Mouse (Mus musculus) layer of hippocampus, postnatal 10 days (tissue): ENCODE measurements around the gene Pik3r5. TPM values are rescaled to one million over a fixed set of nuclear protein-coding genes. Genes with fewer than 3 reads are reported as not detected.

Experiments used
- DNase-seq, 2 experiments: peaks; one replicate each; pipeline ENCODE4 v3.0.0; 2021; ENCODE audit warnings: low spot score in 2 of 2
- total RNA-seq, 2 experiments: library from RNA; stranded (reverse); gene quantifications; 2 replicates each; pipeline ENCODE4 v1.2.3; 2021

The Pik3r5 gene
- total RNA-seq, 2 experiments from 2014 or later: 1.2 to 1.6 TPM

DNA sequence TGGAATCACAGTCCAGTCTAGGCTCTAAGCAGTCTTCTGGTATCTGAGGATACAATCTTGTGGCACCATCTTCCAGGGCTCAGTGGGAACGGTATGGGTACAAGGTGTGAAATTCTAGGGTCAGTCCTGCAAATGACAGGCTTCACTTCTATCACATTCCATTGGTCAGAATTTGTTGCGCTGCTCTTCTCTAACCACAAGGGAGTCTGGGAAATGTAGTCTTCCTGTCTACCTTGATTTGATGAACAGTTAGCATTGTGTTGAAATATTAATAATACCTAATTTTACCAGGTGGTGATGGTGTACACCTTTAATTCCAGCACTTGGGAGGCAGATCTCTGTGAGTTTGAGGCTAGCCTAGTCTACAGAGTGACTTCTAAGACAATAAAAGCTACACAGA lies 88.5 kb downstream of the Pik3r5 start:
- no peak for DNase-seq

DNA sequence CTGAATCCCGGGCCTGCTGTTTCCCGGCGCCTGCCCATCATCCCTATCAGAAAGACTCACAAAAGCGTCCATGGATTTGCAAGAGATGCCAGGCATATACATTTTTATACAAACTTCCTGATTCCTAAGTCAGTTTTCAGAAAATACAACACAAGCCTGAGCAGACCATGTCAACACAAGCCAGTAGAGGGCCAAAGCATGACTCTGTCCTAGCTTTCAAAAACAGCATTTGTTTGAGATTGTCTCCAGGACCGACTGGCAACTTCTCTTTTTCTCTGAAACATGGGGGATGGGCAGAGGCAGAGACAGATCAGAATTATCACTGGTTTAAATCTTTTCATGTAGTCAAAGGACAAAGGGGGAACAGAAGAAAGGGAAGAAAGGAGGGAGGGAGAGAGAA lies 89.4 kb downstream of the Pik3r5 start:
- no peak for DNase-seq

- DNase-seq: no peak
Observed at GRCm38 (mm10) chr11:68526441-68526840, 94.5 kb downstream of the Pik3r5 start.

GRCm38 (mm10) chr11:68531066-68531806 lies 99.3 kb downstream of the Pik3r5 start:
- DNase-seq: peak; percentile 63 to 73

GRCm38 (mm10) chr11:68531941-68532535 lies 100.1 kb downstream of the Pik3r5 start:
- DNase-seq: no peak

DNA sequence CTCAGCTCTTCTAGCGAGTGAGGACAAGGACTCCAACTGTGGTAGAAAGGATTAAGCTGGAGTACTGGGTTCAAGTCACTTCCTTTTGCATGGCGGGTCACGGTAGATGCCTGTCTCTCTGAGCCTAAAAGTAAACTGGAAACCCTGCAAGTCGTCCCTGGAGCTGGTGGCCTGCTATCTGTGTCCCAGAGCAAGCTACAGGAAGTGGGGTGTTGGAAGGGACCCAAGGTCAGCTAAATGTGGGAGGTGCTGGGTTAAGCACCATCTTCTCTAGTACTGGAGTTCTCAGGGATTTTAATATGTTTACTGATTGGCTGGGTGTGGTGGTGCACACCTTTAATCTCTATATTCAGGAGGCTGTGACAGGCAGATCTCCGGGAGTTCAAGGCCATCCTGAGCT lies 100.9 kb downstream of the Pik3r5 start:
- no peak for DNase-seq

- DNase-seq: no peak
Observed at GRCm38 (mm10) chr11:68533971-68534475, 102.1 kb downstream of the Pik3r5 start.

- DNase-seq: no peak
Observed at GRCm38 (mm10) chr11:68536026-68536425, 104.1 kb downstream of the Pik3r5 start.

- no peak for DNase-seq
Observed at GRCm38 (mm10) chr11:68536465-68536864, 104.5 kb downstream of the Pik3r5 start.

- no peak for DNase-seq
Observed at GRCm38 (mm10) chr11:68539621-68540020, 107.7 kb downstream of the Pik3r5 start.

DNA sequence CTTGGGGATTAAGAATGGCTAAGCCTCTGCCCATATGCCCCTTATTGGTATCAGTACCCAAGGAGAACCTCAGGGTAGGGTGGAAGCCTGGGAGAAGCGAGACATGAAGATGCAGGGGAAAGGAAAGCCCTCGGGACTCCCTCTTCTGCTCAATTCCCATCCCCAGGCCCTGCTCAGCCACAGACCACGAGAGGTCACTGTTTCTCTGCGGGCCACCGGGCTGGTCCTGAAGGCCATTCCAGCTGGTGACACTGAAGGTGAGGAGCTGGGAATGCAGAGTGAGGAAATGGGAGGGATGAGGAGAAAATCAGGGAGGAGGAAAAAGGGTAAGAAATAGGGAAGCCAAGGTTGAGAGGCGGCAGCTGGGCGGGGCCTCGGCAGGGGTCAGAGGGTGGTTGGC lies 112.6 kb downstream of the Pik3r5 start:
- DNase-seq: peak in 1 of 2 experiments; percentile 42

DNA sequence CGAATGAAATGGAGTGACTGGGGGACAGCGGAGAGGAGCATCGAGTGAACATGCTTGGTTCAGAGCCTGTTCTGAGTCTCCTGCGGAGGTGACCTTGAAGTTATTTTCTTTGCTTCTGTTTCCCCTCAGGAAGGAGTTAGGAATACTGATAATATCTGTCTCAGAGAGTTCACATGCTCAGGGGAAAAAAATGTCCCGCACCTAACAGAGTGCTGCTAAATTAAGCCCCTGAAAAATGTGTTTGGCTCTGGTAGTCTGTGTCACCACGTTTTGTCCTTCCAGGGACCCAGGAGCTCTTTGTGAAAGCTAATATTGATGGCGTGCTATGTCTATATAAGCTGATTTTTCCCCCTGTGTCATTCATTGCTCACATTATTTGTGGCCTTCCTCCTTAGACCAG lies 113.3 kb downstream of the Pik3r5 start:
- no peak for DNase-seq

GRCm38 (mm10) chr11:68545682-68546222 lies 113.8 kb downstream of the Pik3r5 start:
- no peak for DNase-seq

Other genes starting within 250 kb of the Pik3r5 start
- gene Ntn1, start 31.3 kb upstream of the Pik3r5 start, total RNA-seq: 10 to 100 TPM in 1 of 2 experiments, 1 to 10 TPM in 1; 9.8 to 10.6 TPM
- gene Pik3r6, start 70.9 kb downstream of the Pik3r5 start, total RNA-seq: 1 to 10 TPM; 2.0 to 2.5 TPM
- gene Mfsd6l, start 124.1 kb downstream of the Pik3r5 start, total RNA-seq: under 1 TPM; 0.16 to 0.23 TPM
- under 1 TPM; 0.49 to 0.87 TPM for gene Ccdc42, start 154.9 kb downstream of the Pik3r5 start, total RNA-seq